Comparison of ENCODE assay signal across 8 mouse cellular contexts in genomic region chr15:96461541-96462512, GRCm38 (mm10). TPM values are rescaled to one million over a fixed set of nuclear protein-coding genes. Genes with fewer than 3 reads are reported as not detected.
DNase-seq lines count a peak whose midpoint lies in the region; ATAC-seq lines count a peak whose summit lies in the region.

No protein-coding gene starts in this region.

- no peak for DNase-seq in kidney, adult 9 months
- peak; percentile 66 for DNase-seq in MN1 (ENCODE audit: low spot score)
- no peak for DNase-seq in limb, embryonic 10.5 days (ENCODE audit: low spot score)
- no peak for DNase-seq in layer of hippocampus, postnatal 25 days (ENCODE audit: extremely low spot score in 1 of 2, low spot score in 1 of 2)
- DNase-seq in adipocyte (ENCODE audit: low spot score), result no peak

- peak overlapping the region; percentile 98 for H3K27ac ChIP-seq in kidney, embryonic 15.5 days
- H3K27ac ChIP-seq in limb, embryonic 10.5 days, result peak overlapping the region; percentile 99
- peak overlapping the region; percentile 96 for H3K27ac ChIP-seq in neural tube, embryonic 13.5 days (replicated peaks)

- H3K9ac ChIP-seq in kidney, embryonic 15.5 days, result peak overlapping the region; percentile 90
- peak overlapping the region; percentile 82 for H3K9ac ChIP-seq in neural tube, embryonic 13.5 days

- H3K27me3 ChIP-seq in kidney, embryonic 15.5 days, result no peaks in the 10 kb centered on the region
- H3K27me3 ChIP-seq in limb, embryonic 10.5 days (ENCODE audit: low read depth, poor library complexity, severe bottlenecking), result no peaks in the 10 kb centered on the region
- H3K27me3 ChIP-seq in neural tube, embryonic 13.5 days, result no peaks in the 10 kb centered on the region

- peak; percentile 40 for ATAC-seq in kidney, embryonic 15.5 days (replicated peaks; ENCODE audit: low FRiP score)
- peak; percentile 20 for ATAC-seq in erythroblast, adult 5-6 weeks (replicated peaks; ENCODE audit: low FRiP score, poor library complexity, severe bottlenecking)
- ATAC-seq in neural tube, embryonic 13.5 days (ENCODE audit: low read depth), result peak; percentile 60

- 6% methylated on average over 22 of the region's 22 CpGs for WGBS in kidney, embryonic 15.5 days
- WGBS in limb, embryonic 10.5 days, result 15% methylated on average over 22 of the region's 22 CpGs
- 8% methylated on average over 22 of the region's 22 CpGs for WGBS in neural tube, embryonic 13.5 days

- H3K36me3 ChIP-seq in kidney, embryonic 15.5 days, result no peaks in the 10 kb centered on the region
- peaks cover 16% of the 10 kb centered on the region for H3K36me3 ChIP-seq in limb, embryonic 10.5 days
- H3K36me3 ChIP-seq in neural tube, embryonic 13.5 days, result no peaks in the 10 kb centered on the region

- H3K4me2 ChIP-seq in kidney, embryonic 15.5 days, result peak overlapping the region; percentile 85
- H3K4me2 ChIP-seq in neural tube, embryonic 13.5 days, result peak overlapping the region; percentile 77

- peaks cover 28% of the 10 kb centered on the region for H3K4me1 ChIP-seq in kidney, embryonic 15.5 days
- H3K4me1 ChIP-seq in limb, embryonic 10.5 days, result peaks cover 36% of the 10 kb centered on the region
- H3K4me1 ChIP-seq in neural tube, embryonic 13.5 days (replicated peaks), result peaks cover 34% of the 10 kb centered on the region

- H3K9me3 ChIP-seq in kidney, embryonic 15.5 days (replicated peaks), result no peaks in the 10 kb centered on the region
- no peaks in the 10 kb centered on the region for H3K9me3 ChIP-seq in limb, embryonic 10.5 days (replicated peaks)
- H3K9me3 ChIP-seq in neural tube, embryonic 13.5 days, result no peaks in the 10 kb centered on the region

- peak overlapping the region; percentile 78 for H3K4me3 ChIP-seq in kidney, embryonic 15.5 days (replicated peaks)
- peak overlapping the region; percentile 94 for H3K4me3 ChIP-seq in limb, embryonic 10.5 days
- H3K4me3 ChIP-seq in neural tube, embryonic 13.5 days, result peak overlapping the region; percentile 87

RNA-seq across cellular contexts. Expression of gene Scaf11, which starts 1.2 kb away (rescaled TPM):
- 95.6 and 102 TPM in 2 replicates for polyA plus RNA-seq in kidney, embryonic 15.5 days (2015; fragmentation: Nextera tagmentation; extraction: Ambion mirVana)
- total RNA-seq in erythroblast, adult 5-6 weeks (2015; ENCODE audit: low replicate concordance), result 42.6 and 44.4 TPM in 2 replicates
- total RNA-seq in erythroblast, adult 5-6 weeks (2017; ENCODE audit: low replicate concordance), result 59.1 and 82.2 TPM in 2 replicates
- 119 and 125 TPM in 2 replicates for polyA plus RNA-seq in limb, embryonic 10.5 days (2016; fragmentation: Nextera tagmentation; extraction: Ambion mirVana)
- polyA plus RNA-seq in neural tube, embryonic 13.5 days (2015; fragmentation: Nextera tagmentation; extraction: Ambion mirVana), result 53.3 and 55.9 TPM in 2 replicates
- total RNA-seq in layer of hippocampus, postnatal 25 days (2021), result 10 to 100 TPM; 50.2 to 52.8 TPM
